Mouse (Mus musculus) embryo, embryonic 11.5 days (tissue): ENCODE measurements around the gene Kcna6.

ENCODE experiments used
- DNase-seq: peaks from one replicate; pipeline ENCODE4 v3.0.0-alpha.2; 2012; ENCODE audit warnings: low read depth, low spot score

Kcna6 gene

DNA sequence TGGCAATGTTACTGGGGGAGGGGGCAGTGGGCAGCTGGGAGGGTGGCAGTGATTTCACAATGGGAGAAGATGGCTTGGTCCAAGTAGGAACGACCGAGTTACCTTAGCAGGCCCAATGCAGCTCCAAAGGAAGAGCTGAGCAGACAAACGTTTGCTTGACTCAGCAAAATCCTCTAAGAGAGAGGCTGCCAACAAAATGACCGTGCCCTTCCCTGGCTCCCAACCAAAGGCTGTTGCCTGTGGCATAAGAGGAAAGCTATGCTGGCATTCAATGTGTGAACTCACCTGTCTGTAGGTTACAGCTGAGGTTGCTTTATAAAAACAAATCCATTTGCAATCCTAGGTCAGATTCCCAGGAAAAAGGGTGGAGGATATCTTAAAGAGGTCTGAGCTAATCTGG is 3.5 kb downstream of the Kcna6 start:
- DNase-seq: no peak

DNA sequence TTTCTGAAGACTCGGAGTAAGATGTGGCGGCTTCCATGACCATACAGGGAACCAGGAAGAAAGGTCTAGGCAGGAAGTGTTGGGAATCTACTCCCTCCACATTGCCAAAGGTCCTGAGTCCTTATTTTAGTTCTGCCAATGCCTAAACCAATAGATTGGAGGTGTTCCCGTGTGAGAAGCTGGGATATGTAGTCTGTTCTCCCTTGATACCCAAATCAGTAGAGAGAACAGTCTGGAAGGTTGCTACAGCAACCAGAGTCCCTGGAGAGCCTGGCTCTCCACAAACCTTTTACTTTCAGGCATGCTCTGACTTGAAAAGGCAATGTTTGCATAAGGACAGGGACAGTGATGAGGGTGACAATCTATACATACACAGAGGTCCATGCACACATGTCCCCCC is 4.7 kb downstream of the Kcna6 start:
- DNase-seq: no peak

DNA sequence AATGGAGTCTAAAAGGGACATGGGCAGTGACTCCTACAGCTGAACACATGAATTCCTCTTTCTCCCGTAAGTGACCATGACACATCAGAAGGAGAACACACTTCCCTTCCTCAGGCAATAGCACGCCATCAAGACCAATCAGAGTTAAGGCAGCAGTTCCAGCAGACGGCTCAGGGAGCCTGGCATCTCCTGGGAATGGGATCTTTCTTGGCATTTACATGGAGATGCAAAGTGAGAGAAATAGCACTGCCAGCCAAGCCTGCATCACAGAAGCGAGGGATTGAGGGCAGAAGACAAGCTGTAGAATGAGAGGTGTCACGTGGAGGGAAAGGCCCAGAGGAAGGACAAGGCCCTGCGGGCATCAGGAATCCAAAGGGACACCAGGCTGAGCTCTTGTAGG is 7.8 kb downstream of the Kcna6 start:
- no peak for DNase-seq

DNA sequence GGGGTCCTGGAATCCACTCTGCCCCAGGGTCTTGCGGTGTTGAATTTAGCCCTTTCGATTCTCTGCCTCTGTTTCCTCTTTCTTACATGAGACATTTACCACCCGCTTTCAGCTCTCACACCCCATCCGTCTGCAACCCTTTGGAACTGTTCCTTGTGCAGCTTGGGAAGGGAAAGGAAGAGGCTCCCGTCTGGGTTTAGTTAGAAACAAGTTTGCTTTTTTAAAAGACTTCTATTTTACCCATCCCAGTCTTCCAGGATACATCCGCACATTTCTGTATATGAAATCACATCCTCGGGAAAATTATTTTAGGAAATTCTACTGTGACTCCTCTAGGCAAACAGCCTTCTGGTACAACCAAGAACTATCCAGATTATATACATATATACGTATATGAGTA is 11.7 kb downstream of the Kcna6 start:
- DNase-seq: no peak

DNA sequence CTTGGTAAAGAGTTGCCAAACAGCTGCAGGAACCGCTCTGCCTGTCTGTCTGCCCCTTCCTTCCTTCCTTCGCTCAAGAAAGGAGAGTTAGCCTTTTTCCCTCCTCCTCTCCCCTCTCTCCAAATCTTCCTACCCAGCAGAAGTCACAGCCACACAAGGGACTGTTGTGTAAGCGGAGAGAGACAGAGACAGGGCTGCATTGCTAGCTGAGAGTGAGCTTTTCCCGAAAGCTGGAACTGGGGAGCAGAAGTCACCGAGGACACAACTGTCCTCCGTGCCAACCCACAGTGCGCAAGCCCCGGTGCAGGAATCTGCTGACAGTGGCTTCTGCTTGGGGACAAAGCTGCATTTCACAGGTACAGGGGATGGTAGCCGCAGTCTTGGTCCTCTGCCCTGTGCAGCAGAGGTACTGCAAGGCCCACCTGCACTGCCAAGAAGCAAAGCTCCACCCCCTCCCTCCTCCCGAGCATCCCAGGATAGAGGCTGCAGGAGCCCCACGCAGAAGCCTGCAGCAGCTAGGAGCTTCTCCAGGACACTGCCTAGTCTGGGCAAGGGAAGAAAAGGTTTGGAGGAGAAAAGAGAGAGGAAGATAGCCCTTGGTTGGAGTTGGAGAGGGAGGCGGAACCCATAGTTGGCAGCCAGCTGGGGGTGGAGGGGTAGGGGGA is 21.9 kb downstream of the Kcna6 start:
- DNase-seq: no peak

DNA sequence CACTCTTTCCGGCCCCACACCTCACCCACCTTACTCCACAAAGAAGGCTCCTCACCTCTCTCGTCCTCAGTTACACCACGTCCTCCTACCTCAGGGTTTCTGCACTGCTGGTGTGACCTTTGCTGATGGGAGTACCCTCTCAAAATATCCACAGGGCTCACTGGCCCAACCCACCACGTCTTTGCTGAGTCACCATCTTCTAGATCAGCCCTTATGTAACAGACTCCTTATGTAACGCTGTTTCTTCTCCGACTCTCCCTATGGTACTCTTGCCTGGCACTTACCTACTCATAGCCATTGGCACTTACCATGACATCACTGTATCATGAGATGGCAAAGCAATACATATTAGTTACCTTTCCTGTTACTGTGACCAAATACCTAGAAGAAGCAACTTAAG is 27.9 kb downstream of the Kcna6 start:
- no peak for DNase-seq

DNA sequence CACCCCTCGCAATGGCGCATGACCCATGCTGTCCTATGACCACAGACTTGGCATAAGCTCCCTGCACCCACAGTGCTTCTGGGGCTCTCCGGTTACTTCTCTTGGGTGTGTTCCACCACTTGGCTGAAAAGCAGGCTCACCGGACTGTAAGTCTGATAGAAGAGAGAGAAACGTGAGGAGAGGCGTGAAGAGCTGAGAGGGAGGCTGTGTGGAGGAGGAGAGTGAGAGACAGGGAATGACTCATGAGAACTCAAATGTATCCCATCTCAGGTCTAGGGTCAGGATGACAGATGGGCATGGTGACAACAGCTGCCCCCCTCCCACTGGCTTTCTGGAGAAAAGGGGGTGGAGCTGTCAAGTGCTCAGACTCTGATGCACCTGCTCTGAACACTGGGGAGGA is 34.5 kb downstream of the Kcna6 start:
- DNase-seq: no peak

DNA sequence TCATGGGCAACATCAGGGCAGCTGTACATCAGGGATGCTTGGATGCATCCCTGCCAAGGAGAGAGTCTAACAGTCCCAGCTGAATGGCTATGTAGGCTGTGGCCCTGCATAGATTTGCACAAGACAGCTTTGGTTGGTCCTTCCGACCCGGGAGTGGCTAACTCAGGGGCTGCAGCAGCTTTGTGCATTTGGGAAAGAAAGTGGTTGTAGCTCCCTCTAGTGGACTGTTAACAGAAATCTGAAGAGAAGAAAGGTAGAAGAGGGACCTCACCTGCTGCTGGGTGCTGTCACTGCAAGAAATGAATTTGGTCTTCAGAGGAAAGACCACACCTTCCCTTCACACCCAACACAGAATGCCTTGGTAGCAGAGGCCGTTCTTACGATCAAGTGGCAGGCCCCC is 36.0 kb downstream of the Kcna6 start:
- peak; percentile 47 for DNase-seq

DNA sequence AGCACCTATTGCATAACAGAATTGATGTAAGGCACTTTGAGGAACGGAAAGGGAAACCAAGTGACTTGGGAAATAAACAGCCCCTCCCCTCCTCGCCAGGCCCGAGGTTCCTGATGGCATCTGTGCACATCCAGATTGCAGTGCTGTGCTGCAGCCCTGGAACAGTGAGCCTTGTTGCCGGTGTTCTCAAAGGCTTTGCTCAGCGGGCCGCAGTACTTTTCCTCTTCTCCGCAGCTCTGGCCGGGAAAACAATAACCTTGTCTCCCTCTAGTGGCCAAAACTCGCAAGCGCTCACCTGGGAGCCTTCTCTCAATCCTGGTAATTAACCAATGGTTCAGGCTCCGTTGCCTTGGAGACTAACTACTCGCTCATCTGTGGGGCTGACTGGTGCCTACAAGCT is 38.4 kb downstream of the Kcna6 start:
- DNase-seq: peak; percentile 55

DNA sequence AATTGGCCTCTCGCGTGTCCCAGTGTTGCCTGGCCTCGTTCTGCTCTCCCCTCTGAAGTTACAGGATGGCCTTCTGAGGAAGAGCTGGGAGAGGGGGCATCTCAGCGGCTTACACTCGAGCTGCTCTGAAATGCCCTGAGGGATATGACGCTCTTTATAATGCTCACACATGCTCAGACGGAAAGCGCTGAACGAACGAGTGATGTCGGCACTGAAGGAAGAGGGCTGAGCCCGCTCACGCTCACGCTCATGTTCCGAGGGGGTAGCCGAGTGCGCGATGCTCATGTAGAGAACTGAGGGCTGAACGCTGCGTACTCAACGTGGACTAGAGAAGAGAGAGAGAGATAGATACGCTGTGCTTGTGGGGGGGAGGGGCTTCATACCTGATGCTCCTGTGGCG is 39.3 kb downstream of the Kcna6 start:
- DNase-seq: no peak

DNA sequence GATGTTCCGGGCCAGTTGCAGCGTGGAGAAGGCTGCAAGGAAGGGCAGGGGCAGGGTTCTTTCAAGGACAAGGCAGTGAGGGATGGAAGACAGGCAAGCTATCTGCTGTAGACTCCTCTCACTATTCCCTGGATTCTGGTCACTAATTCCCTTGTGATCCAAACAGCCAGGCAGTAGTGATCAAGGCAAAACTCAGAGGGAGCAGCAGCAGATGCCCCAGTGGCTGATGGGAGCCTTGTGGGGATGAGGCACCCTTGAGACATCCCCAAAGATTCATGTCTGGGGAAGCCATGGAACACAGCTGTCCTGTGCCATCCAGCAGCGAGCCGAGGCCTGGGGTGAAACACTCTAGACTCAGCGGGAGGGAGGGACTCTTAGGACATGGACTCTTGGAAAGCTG is 40.5 kb downstream of the Kcna6 start:
- no peak for DNase-seq

DNA sequence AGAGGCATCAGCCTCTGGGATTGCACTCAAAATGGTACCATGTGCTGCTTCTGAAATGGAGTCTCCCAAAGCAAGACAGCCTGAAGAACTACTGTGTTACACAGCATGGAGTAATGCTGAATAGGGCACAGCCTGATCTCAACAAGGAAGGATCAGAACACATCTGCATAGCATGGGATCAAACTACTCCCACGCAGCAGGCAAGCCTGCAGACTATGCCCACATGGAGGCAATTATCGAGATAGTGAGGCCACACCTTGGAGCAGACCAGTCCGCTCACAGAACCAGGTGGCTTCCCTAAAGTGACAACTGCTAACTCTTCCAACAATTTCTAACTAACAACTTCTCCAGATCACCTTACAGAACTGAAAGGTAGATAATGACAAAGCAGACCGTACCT is 53.4 kb downstream of the Kcna6 start:
- DNase-seq: no peak

DNA sequence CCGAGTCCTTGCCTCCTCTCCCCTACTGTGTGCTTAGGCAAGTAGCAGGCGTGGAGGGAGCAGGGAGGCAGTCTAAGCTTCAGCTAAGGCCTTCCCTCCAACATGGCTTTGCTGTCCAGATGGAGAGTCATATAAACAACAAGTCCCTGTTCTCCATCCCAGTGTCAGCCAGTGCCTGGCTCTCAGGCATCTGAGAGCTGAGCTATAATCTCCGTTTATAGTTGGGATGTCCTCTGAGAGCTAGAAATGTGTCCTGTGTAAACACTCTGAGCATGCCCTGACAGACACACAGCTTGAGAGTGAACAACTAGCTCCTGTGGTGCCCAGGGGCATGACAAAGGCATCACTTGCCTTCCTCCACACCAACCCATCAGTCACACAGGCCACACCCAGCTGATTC is 55.3 kb downstream of the Kcna6 start:
- no peak for DNase-seq

DNA sequence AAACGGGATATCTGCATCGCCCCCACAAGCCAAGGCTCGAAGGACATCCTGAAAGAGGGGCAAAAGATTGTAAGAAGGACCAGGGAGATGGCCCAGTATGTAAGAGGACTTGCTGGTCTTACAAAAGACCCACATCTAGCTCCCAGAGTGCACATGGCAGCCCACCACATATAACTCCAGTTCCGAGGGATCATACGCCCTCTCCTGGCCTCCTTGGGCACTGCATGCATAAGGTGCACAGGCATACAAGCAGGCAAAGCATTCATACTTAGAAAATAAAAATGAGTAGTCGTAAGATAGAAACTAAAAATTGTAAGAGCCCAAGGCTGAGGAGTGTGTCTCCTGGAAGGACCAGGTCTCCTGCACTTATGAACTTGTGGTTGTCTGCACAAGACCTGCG is 61.5 kb downstream of the Kcna6 start:
- DNase-seq: no peak

DNA sequence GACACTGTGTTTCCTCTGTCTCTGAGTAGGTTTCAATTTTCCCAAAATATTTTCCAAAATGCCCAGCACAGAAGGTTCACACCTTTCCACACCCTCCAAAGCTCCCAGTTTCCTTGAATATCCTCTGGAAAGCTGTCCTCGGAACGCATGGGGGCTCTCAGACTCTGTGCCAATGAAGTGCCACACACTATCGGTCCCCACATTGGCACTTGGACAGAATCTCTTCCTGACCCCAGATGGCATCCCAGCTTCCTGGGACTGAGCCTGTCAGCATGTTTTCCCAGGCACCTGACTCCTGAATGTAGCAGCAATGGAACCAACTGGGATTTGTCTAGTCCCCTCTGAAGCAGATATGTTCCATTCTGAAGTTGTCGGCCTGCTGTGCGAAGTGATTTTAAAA is 73.5 kb downstream of the Kcna6 start:
- no peak for DNase-seq

DNA sequence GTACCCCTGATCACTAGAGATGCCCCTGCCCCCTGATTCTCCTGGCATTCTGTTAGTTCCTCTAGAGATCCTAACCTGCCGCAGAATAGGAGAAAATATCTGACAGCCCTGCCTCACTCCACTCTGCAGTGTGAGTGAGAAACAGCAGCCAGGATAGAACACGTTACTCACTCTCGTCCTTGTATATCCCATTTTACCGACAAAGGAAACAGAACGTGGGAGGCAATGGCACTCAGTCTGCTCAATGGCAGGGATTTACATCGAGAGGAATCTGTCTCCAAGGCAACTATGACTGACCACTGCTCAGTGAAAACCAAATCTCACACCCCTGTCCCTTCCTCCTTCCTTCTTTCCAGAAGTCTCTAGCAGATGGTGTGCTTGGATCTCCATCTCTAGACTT is 74.4 kb downstream of the Kcna6 start:
- DNase-seq: no peak

DNA sequence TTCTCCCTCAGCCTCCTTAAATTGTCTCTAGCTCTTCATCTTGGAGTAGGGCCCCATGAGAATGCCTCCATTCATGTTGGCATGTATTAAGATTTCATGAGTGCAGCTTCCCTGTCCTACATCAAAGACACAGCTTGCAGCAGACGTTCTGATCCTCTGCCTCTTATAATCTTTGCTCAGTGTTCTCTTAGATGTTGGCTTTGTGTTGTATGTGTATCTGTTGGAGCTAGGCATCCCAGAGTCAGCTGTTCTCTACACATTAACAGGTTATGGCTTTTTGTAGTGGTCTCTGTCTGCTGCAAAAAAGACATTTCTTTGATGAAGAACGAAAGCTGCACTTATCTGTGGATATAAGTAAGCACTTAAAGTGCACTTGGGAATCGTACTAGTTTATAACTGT is 75.9 kb downstream of the Kcna6 start:
- no peak for DNase-seq
